Mouse (Mus musculus) layer of hippocampus, postnatal 36 days (tissue): ENCODE measurements around the gene 4930442H23Rik. TPM values are rescaled to one million over a fixed set of nuclear protein-coding genes. Genes with fewer than 3 reads are reported as not detected.
"Not testable (repeated sequence)": the region's sequence is repeated elsewhere in the genome, so short reads cannot be mapped to it uniquely, and the experiment has no call there.

Experiments
- DNase-seq, 2 experiments: peaks; one replicate each; pipeline ENCODE4 v3.0.0; 2022
- total RNA-seq, 2 experiments: library from RNA; stranded (reverse); gene quantifications; 2 replicates each; pipeline ENCODE4 v1.2.3; 2021

4930442H23Rik gene
- total RNA-seq: not detected

DNA sequence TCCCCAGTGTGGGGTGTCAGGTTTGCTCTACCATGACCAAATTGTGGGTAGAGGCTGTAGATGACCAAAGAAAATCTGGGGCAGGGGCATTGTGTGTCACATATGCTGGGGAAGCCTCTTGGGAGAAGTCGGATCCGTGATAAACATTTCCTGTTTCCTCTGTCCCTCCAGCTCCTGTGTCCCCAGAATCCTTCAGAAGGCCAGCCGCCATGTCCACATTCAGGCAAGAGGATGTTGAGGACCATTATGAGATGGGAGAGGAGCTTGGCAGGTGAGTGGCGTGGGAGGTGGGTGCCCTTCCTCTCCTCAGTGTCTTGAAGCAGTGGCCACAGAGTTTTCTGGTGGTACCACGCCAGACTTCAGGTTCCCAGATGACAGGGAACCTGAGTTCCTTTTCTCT is at the start of gene 4930442H23Rik:
Gene 4930442H23Rik, minus strand, starts transcription at position 45 of the 400 bp plus-strand sequence.
- DNase-seq: no peak

DNA sequence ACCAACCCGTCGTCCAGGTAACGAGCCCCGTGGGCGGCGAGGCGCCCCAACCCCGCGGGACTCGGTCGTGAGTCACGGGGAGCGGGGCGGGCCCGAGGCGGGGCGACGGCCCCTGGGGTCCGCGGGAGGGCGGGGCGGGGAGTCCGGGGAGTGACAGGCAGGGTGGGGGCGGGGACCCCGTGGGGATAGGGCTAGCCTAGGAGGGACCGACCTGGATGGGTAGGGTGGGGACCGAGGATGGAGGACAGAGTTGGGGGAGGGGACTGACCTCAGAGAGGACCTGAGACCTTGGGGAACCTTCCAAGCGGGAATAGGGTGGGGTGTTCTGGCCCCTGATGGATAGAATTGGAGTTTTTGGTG is 49.6 kb upstream of the 4930442H23Rik start:
- DNase-seq: no peak

DNA sequence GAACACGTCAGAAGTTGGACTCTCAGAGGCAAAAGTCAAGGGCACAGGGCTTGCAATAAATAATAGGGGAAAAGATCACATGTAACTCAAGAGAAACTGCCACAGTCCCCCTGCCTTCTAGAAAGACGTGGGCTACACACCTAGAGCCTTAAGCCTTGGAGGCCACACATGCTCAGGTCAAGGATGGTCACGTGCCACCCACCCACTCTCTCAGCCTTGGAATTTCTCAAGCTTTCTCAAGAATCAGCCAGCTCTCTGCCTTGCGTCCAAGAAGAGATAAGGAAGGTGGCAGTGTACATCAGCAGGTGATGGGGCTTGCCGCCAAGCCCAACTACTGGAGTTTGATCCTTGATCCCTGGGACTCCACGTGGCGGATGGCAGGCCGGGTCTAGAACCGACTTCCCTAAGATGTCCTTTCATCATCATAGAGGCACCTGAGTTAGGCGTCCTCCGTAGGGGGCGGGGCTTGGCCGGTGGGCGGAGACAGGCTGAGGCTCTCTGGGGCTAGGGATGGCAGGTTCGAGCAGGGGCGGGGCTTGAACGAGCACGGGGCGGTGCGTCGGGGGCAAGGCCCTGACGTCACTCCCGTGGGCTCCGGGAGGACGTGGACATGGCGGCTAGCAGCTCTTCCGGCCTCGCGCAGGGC is 49.1 kb upstream of the 4930442H23Rik start, which contains the start of gene Zfr2:
Gene Zfr2, plus strand, starts transcription at position 576 of the 646 bp plus-strand sequence.
- peak; percentile 91 for DNase-seq

DNA sequence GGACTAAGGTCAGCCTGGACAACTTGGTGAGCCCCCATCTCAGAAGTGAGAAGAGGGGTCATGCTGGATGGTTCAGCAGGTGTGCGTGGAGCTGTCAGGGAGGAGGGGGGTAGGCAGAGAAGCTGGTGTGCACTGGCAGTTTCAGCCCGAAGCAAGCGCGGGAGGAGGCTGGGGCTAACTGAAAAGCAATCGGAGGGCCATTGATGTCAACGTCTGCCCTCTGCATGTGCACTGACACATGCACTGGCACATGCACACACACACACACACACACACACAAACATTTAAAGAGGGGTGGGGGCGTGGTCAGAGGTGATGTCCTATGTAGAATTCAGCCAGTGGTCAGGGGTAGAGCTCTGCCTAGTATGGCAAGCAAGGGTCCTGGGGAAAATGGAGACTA is 47.8 kb upstream of the 4930442H23Rik start:
- DNase-seq: no peak

DNA sequence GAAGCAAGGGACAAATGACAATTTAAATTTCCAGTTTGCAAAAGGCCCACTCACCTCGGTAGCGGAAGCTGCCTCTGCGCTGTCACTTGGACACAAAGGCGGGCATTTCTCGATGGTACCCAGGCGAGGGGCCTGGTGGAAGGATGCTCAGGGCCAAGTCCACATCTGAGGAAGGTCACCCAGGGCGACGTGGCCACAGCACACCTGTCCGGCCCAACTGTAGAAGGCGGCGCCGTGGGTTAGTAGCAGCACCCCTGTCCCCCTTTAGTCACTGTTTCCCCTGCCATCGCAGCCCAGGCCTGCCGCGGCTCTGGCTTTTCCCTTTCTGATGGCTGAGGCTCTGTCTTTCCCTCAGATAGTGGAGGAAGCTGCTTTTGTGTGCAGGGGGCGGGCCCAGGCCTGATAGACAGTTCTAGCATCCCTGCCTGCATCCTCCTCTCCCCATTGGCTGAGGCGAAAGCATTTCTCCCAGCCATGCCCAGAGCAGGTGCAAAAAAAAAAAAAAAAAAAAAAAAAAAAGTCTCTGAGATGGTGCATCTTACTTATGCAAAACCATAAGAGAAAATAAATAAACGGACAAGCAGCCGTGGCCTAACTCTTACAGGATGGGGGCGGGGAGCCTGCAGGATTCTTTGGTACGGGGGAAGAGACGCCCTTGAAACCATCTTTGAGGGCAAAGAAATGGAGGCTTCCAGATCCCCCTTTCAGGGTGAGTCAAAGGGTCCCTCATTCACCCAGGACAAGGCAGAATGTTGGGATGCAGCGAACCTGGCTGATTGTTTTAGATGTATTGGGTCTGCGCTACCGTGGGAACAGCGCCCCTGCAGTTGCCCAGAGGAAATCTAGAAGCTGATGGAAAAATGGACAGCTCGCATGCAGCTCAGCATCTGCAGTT is 47.0 kb upstream of the 4930442H23Rik start, which contains the start of gene Atcay:
Gene Atcay, minus strand, starts transcription at position 396 of the 895 bp plus-strand sequence.
- DNase-seq: peak; percentile 84

DNA sequence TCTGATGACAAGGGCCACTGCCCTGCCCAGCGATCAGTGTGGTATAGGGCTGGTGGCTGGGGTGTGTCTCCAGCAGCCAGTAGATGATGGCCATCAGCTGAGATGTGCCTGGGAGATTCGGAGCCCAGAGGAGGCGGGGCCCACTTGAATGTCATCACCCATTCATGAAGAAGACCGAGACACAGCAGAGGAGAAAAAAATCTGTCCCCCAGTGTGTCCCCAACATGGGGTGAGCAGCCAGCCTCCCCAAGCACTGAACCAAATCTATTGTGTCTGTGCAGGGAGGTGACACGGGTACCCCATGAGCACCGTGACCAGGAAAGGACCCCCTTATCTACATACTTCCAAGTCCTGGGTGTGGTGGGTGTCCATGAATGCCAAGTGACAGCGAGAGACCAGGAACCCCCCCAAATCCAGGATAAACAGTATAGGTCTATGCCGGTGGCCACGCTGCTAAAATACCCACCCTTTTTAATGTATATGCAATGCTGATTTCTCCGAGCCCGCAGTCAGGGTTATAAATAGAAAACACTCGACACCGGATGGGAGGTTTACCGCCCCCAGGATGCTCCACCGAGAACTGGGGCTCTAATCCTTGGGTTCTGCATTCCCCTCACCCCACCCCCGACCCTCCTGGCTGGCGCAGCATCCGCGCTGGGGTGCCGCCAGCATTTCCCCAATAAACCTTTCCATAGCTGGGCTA is 46.2 kb upstream of the 4930442H23Rik start:
- DNase-seq: no peak

DNA sequence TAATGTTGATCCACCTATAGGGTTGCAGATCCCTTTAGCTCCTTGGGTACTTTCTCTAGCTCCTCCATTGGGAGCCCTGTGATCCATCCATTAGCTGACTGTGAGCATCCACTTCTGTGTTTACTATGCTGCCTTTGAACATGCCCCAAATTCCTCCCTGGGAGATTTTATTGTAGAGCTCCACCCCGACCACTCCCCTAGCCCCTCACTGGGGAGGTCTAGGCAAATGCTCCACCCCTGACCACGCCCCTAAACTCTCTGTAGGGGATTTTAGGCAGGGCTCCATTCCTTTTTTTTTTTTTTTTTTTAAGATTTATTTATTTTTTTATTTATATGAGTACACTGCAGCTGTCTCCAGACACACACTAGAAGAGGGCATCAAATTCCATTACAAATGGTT is 40.1 kb upstream of the 4930442H23Rik start:
- not testable (repeated sequence) for DNase-seq

DNA sequence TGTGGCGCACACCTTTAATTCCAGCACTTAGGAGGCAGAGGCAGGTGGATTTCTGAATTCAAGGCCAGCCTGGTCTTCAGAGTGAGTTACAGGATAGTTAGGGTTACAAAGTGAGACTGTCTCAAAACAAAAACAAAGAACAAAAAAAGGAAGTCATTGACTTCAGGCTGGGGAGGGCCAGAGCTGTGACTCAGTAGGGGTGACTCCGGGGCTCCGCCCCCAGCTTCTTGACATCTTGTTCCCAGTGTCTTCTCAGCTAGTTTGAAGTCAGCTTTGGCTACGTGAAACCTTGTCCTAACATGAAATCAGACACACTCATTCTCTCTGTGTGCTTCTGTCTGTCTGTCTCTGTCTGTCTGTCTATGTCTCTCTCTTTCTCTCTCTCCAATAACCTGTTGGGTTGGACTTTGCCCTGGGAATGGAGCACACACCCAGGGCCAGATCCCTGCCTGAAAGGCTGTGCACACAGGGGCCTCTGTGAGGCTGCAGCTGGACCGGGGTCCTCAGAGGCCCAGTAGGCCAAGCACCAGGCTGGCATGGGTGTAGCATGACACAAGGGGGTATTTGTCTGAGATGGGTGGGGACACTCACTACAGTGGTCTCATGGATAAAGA is 37.9 kb upstream of the 4930442H23Rik start:
- DNase-seq: no peak

DNA sequence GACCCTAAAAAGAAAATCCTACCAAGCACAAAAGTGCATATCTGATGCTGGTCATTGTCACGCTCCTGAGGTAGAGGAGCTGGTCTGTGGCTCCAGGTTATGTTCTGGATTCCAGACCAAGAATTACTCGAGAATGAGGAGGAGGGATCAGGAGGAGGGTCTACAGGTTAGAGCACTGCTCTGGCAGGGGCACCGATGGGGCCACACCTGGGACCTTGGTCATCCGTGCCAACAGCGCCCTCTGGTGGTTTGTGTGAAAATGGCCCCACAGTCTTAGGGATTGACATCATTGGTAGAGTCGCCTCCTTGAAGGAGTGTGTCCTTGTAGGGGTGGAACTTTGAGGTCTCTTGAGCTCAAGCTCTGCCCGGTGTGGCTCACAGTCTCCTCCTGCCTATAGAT is 34.3 kb upstream of the 4930442H23Rik start:
- DNase-seq: peak in 1 of 2 experiments; percentile 36

DNA sequence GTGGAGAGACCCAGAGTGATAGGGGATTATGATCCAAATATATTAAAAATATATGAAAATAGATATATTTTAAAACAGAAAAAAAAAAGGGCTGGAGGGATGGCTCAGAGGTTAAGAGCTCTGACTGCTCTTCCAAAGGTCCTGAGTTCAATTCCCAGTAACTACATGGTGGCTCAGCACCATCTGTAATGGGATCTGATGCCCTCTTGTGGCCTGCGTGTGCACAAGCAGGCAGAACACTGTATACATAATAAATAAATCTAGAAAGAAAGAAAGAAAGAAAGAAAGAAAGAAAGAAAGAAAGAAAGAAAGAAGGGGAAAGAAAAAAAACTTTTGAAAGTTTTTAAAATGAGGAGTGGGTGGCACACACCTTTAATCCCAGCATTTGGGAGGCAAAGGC is 33.6 kb upstream of the 4930442H23Rik start:
- DNase-seq: not testable (repeated sequence)

DNA sequence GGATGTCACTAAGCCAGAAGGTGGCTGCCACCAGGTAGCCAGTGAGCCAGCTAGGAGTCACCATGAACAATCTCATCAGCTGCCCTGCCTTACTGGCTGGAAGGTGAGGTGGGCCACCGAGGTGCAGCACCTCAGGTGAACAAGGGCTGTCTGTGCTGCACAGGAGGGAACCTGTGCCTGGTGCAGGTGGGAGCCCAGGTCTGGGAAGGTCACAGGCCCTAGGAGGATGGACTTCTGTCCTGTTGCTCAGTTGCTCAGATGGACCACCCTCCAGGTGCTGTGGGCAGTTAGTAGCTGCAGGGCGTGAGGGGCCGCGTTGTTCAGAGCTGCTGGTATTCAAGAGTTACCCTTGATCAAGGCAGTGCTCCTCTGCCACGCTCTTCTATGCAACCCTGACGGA is 33.2 kb upstream of the 4930442H23Rik start:
- DNase-seq: no peak

DNA sequence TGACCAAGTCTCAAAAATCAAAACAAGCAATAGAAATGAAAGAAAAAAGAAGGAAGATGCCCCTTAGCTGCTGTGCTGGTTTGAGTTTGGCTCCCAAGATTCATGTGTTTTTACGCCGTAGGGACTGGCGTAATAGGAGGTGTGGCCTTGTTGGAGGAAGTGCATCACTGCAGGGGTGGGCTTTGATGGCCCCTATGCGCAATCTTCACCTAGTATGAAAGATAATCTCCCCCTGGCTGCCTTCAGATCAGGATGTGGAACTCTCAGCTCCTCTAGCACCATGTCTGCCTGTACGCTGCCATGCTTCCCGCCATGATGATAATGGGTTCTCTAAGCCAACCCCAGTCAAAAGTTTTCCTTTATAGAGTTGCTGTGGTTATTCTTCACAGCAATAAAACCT is 32.6 kb upstream of the 4930442H23Rik start:
- DNase-seq: no peak

DNA sequence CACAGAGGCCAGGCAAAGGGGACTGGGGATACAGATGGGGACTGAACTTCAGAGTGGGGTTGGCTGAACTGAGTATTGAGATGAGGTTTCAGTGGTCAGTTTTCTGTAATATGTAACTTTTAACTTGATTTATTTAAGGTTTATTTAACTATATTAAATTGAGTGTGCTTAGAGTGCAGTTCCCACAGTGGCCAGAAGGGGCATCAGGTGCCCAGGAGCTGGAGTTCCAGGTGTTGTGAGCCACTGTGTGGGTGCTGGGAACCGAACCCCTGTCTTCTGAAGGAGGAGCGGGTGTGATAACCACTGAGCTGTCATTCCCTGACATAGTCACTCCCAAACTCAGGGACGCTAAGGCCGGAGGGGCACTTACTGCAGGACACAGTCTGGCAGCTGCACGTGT is 26.5 kb upstream of the 4930442H23Rik start:
- DNase-seq: no peak

DNA sequence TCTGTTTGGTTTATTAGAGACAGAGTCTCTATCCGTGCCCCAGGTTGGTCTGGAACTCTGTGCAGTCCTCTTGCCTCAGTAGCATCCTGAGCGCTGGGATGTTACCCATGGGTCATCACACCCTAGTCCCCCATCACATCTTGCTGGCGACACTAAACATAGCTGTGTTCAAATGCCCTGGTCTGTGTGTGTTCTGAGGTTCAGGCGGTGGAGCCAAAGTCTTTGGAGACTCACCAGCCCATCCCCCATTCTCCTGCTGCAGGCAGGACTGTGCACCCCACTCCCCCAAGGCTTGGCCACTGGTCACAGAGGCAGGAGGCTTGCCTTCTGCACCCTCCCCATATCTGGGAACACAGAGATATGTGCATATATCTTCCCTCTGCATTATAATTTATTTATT is 20.5 kb upstream of the 4930442H23Rik start:
- DNase-seq: peak in 1 of 2 experiments; percentile 8

DNA sequence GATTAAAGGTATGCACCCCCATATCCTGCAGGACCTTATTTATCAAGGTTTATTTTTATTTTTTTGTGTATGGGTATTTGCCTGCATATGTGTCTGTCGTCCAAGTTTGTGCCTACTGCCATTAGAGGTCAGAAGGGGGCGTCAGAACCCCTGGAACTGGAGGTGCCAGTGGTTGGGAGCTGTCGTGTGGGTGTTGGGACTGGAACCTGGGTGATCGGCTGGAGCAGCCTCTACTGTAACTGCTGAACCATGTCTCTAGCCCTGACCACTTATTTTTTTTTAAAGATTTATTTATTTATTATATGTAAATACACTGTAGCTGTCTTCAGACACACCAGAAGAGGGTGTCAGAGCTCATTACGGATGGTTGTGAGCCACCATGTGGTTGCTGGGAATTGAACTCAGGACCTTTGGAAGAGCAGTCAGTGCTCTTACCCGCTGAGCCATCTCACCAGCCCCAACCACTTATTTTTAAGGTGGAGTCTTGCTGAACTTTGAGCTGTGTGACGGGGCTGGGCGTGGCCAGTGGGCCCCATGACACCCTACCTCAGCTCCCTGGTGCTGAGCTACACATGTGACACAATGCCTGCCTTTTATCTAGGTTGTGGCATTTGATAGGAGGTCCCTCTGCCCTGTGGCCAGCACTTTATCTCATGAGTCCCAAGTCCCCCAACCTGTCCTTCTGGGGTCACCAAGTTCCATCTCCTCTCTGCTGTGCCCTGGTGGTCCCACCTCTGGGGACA is 19.5 kb upstream of the 4930442H23Rik start:
- DNase-seq: peak in 1 of 2 experiments; percentile 1

DNA sequence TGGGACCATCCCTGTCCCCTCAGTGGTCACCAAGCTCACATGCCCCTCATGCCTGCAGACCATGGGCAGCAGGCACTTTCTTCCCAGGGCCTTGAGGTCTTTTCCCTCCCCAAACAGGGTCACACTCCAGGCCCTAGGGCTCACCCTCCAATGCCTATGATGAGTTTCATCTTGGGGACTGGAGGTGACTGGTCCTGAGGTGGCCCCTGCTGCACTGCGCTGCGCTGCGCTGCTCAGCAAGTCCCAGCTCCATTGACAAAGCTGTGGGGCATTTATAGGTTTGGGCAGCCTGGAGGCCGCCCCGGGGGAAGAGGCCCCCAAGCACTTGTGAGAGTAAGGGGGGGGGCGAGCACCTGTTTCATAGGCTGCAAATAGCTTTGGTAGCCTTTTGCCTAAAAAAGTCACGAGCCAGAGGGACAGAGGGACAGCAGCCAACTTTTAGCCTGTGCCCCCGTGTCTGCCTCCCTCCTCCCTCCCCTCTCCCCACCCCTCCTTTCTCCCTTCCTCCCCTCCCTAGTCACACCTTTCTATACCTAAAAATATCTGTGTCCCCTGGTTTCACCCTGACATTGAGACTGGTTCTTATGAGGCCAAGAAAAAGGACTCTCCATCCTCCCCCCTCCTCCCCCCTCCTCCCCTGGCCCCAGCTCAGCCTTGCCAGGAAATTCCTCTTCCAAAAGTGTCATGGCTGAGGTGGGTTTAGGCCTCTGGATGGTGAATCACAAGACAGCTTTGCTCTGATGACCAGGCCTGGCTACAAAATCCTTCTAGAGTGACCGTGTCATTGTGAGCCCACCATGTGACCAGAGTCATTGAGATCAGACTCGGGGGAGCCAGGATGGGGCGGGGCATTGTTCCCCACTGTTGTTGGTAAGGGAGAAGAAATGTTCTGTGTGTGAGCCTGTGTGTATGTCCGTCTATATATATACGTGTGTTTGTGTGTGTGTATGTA is 18.4 kb upstream of the 4930442H23Rik start, which contains the start of gene Nmrk2:
Gene Nmrk2, minus strand, starts transcription at position 245 of the 952 bp plus-strand sequence.
- DNase-seq: peak in 1 of 2 experiments; percentile 1

DNA sequence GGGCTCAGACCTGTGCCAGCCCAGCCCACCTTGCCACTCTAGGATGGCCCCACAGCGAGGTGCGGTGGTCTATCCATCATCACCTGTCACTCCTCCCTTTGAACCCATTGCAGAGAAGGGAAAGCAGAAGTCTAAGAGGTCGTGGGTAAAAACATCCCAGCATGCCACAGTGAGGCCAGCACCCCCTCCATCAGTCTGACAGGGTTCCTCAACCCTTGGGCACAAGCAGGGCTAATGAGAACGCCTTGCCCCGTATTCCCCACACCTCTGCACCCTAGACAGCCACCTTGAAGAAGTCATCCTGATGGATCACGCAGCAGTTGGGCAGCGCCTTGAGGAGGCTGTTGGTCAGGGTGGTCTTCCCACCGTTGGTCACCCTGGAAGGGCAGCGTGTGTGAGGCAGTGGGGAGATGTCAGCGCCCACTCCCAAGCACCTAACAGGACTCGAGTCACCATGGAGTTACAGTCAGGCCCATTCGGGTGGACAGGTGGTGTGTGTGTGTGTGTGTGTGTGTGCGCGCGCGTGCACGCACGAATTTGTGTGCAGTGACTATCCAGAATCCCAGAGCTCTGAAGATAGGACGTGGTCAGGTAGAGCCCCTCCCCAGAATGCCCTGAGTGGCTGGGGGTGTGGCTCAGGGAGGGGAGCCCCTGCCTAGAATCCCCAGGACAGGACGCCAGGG is 17.1 kb upstream of the 4930442H23Rik start:
- peak in 1 of 2 experiments; percentile 1 for DNase-seq

DNA sequence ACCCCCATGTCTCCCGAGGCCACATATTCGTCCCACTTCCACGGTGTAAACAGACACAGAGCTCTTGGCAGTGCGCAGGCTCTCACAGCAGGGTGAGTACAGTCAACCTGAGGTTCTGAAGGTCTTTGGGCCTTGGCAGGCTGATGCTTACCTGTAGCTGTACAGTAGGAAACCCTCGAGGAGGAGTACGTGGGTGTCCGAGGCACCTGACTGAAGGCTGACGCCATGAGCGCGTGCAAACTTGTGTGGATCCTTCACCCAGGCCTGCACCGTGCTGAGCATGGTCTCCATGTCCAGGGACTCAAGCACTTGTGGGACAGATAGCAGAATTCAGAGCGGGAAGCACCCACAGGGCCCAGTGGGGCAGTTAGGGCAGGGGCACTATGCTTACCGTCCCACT is 16.5 kb upstream of the 4930442H23Rik start:
- DNase-seq: peak in 1 of 2 experiments; percentile 1

DNA sequence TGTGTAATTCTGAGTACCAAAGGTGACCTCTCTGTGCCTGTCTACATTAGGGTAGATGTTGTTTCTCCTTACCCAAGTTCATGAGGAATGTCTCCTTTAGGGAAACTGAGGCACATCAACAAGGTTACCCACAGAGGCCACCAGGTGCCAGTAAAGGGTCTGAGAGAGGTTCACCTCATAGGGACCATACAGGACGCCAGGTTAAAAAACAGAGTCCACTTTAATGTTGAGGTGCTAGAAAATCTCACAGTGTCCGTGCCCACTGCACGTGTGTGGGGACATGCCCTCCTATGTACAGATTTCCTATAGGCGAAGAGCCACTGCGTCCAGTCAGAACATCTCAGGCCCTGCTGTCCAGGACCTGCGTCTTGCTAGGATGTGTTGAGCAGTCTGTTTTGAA is 15.3 kb upstream of the 4930442H23Rik start:
- no peak for DNase-seq

DNA sequence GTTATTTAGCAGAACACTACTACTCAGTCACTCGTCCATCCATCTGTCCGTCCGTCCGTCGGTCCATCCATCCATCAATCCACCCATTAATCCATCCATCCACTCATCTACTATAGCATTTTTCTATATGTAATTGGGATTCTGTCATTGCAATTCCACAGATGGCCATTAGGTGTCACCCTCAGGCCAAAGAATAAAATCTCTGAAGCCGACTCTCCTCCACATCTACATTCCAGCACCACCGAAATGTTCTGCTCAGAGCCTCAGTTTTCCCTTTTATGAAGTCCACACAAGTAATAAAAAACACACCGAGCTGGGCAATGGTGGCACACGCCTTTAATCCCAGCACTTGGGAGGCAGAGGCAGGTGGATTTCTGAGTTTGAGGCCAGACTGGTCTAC is 14.6 kb upstream of the 4930442H23Rik start:
- DNase-seq: peak in 1 of 2 experiments; percentile 47
